Mouse (Mus musculus) c-Kit-positive CD71-positive TER-119-positive erythroid progenitor cells, embryonic 14.5 days (primary cell): ENCODE data around the gene Tfcp2l1.

ENCODE experiments used
- DNase-seq: peaks from one replicate; pipeline ENCODE4 v3.0.0-alpha.2; 2013; ENCODE audit warnings: low spot score

Tfcp2l1 gene

DNA sequence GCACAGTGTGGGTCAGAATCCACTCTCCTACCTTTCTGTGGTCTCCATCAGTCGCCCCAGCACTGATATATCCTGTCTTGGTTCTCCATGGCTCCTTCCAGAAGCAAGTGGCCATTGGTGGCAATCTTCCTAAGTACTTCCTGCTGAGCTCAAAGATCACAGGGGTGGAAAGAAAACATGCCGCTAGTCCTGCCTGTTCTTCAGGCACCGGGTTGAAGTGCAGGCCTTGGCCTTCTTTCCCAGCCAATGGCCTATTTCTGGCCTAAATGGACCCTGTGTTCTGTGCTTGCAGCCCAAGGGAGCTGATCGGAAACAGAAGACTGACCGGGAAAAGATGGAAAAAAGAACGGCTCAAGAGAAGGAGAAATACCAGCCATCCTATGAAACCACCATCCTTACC lies 31.0 kb downstream of the Tfcp2l1 start:
- DNase-seq, result no peak

DNA sequence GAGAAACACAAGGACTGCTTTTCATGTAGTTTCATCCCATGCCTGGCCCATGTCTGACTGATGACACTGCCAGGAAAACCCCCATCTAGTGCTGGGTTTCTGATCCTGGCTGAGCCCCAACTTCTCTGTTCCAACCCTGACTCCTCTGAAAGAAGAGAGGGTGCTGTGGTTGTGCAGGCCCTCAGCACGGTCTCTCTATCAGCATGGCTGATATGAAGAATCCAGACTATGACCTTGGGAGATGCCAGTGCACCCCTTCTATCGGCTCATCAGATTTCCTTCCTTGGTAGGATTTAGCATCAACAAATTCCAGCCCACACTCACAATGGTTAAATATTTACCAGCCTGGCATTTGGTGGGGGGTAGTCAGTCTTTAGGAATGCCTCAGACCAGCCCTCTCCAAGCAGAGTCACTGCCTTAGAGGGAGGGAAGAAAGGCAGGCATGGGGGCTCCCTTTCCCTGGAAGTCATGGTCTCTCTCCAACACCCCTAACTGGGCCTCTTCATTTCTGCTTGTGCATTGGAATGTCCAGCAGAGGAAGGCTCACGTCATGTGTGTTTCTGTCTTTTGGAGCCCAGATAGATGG lies 33.2 kb downstream of the Tfcp2l1 start:
- no peak for DNase-seq

DNA sequence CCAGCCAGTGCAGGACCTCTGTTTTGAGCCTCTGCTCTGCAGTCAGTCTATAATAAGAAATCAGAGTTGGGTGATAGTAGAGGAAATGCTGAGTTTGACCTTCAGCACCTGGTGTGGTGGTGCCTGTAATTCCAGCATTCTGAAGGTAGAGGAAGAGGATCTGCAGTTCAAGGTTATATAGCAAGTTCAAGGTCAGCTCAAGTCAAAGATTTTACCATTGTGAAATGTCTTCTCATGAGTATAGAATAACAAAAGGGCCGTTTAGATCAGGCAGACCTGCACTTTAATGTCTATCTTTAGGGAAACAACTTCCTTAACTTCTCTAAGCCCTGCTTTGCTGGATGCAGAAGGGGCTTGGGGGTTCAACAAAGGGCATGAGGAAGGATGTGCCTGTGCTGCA lies 35.3 kb downstream of the Tfcp2l1 start:
- DNase-seq, result no peak

DNA sequence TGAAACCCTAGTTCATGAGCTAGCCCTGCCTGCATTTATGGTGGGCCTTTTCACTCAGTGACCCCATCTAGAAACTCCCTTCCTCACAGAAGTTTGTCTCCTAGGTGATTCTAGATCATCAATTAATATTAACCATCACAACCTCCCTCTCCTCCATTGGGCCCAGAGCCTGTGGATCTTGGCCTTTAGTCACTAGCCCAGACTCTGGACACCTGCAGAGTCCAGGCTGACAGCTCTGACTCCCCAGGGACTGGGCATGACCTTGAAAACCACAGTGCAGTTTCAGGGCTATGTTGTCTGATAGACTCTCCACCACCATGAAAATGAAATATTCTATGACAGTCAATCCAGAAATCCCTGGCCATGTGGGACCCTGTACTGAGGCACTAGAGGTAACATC lies 39.8 kb downstream of the Tfcp2l1 start:
- DNase-seq, result no peak

DNA sequence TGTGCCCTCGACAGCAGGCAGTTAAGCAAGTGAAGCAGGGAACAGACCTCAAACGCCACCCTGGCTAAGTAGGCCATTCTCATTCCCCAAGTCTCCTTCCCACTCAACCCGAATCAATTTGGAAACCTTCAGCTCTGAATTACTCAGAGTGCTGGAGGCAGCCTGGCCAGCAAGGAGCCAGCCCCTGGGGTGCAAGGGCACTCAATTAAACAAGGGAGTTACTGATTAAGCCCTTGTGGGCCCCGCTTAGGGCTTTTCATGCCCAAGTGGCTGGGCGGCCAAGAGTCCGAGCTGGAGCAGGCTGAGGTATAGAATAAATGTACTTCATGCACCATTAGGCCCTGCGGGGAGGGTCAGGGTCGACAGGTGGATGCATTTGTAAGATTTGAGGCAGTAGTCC lies 44.5 kb downstream of the Tfcp2l1 start:
- DNase-seq, result no peak

DNA sequence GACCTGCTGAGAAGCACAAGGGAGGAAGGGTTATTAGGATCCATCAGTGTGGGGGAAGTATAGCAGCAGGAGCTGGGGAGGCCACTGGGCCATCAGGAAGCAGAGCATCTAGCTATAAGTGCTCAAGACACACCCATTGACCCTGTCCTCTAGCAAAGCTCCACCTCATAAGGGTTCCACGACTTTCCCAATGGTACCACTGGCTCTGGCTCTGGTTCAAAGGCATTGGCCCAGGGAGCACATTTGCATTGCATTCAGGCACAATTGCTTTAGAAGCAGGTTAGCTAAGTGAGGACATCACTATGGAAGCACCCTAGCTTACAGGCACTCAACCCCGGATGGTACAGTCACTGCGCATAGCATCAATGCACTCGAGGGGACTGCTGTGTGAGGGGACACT lies 46.4 kb downstream of the Tfcp2l1 start:
- no peak for DNase-seq

DNA sequence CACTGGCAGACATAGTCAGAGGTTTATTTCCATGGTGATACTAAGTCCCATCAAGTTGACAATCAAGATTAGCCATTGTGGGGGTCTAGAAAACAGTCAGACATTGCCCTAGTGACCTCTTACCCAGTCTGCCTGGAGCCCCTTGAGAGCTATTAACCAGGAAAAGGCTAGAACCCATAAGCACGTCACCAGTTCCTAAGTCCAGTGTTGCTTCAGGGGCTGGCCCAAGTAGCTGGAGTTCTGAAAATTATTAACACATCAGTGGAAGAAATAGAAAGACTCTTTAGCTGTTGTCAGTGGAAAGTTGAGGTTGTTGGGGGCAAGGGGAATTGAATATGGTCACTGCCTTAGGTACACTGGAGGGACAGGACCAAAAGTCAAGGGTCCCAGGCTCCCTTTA lies 54.2 kb downstream of the Tfcp2l1 start:
- DNase-seq, result no peak

DNA sequence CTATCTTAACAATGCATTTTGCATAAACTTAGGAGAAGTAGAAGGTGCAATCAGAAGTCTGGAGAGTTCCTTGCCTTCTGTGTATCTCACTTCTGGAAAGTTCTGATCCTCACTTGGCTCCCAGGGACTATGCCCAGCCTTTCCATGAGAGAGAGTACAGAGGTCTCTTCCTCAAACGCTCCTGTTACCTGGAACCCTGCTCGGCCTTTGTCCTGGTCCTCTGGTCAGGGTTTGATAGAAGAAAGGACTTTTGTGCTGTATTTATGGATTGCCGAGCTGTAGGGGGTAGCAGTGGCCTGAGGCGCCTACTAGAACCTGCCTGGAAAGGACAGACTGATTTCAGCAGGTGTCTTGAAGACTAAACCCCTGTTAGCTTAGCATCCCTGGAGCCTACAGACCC lies 55.9 kb downstream of the Tfcp2l1 start:
- DNase-seq, result no peak

DNA sequence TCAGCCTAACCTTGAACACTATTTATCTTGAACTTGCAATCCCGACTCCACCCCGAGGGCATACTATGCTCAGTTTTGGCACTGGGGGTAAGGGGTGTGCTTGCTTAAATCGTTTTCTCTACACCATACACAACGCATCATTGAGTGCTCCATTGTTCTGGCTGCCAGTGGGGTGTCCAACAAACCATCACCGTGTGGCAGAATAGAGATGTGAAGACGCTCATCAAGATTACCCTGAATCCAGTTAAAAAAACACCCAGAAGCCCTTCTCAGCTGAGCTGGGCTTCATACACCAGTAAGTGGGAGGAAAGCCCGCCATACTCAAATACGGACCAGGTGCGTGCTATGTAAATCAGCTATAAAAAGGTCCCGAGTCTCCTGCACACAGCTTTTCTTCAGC lies 60.0 kb downstream of the Tfcp2l1 start:
- DNase-seq, result no peak

DNA sequence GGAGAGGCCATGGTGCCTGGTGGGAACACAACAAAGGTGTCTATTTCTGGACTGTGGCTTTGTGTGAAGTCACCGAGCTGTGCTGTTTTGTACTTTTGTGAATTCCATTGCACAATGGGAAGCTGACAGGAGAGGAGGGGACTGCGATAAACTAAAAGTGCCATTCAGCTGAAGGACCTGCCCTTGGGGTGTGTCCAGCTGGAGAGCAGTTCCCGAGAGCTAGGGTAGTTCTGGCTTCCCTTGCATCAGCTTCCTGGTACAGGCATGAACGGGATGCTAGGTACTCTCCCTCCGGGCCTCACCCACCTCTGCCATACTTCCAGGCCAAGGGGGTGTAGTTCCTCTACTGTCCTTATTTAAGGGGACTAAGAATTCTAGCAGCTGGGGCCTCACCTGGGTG lies 62.1 kb downstream of the Tfcp2l1 start:
- DNase-seq, result no peak

DNA sequence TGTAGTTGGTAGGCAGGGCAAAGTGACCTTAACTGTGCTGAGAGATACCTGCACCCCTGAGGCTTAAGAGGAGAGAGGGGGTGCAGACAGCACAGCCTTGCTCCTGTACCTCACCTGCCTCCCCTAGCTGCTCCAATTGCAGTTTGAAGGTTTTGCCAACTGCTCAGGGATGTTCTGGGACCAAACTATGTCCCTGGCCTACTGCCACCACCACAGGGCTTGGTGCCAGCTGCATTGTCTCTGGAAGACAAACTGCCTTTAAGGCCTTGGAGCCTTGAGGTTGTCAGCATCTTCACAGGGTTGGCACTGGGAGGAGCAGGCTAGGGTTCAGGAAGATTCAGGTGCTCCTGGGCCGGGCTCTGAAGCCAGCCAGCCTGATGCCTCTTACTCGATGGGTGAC lies 66.7 kb downstream of the Tfcp2l1 start:
- no peak for DNase-seq

DNA sequence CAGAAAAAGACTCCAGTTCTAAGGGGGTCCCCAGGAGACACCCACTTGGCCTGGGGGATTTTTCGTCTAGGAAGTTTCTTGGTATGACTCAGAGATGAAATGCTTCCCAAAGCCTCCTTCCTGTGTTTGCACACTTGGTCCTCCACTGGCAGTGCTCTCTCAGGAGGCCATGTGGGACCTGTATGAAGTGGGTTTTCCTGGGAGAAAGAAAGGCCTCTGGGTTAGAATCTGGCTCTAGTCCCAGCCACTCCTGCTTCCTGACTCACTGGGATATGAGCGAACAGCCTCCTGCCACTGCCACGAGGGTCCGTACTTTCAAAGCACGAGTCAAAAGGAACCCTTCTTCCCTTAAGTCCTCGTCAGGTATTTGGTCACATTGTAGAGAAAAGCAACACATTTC lies 70.2 kb downstream of the Tfcp2l1 start:
- DNase-seq, result no peak

DNA sequence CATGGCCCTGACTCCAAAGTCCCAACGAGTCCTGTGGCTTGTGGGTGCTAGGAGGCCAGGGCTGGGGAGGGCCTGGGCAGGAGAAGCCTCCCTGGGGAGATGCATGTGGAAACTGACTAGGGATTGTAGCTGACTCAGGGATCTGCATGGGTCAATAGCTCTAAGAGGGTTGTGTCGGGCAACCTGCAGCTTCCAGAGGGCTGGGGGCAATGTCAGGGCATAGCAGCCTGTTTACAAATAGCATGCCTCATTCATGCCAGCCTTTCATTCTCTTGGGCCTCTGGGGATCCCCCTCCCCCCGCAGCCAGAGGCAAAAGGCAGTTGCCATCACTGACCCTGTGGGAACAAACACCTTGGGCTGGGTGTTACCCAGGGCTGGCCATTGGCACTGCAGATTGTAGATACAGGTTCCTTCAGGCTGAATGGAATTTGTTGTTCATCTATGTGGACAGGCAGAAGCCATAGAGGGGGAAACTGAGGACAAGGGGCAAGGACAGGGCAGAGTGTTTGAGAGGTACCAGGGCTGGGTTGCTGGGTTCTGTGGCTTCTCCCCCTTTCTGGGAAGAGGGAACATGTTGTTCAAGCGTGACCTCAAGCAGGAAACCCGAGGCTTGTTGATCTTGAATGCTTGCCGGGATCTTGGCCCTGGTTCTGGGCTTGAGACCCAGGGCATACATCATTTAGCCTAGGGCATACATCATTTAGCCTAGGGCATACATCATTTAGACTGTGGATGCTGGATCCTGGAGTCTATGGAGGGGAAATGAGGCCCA lies 71.6 kb downstream of the Tfcp2l1 start:
- DNase-seq, result no peak

DNA sequence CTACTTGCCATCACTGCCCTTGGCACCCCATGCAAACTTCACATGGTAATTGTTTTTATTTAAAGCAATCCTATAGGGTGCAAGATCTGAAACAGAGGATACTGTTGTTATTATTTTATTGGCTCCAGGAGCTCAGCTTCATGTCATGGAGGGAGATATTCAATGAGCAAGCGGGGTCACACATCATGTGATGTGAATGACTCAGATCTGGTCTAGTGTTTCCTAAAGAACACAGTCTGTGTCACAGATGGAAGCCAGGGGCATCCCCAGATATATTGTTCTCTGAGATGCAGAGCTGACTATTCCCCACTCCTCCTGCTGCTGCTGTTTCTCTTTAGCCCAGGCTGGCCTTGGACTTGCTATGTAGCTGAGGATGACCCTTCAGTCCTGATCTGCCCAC lies 72.2 kb downstream of the Tfcp2l1 start:
- no peak for DNase-seq

DNA sequence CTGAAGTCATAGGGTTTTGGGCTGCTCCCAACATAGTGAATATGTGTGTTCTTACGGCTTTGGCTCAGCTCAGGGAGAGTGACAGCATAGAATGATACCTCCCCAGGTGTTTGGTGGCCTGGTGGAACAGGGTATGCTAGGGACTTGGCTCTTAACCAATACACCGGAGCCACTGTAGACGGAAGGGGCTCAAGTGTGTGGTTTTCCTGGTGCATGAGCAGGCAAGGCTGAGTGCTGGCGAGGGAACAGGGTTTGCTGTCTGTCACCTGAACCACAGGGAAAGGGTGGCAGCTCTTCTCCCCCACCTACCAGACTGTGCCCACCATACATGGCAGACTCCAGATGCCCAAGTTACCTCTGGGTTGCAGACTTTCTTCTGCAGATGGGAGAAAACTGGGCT lies 83.9 kb downstream of the Tfcp2l1 start:
- DNase-seq, result no peak

DNA sequence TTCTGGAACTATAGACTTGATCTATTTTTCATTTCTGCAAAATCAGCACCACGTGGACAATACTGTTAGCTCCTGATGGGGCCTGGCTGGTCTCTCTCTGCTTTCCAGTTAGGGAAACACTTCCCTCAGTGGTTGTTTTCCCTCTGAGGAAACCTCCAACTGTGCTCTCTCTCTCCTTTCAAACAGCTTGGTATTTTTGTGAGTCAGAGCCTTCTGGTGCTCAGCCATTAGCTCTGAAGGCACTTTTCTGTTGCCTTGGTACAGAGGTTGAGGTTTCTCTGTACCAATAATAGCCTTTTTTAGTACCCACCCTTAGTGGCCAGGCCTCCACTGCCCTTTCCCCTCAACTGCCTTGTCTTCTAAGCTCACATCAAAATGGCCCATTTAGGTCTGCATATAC lies 88.5 kb downstream of the Tfcp2l1 start:
- no peak for DNase-seq

DNA sequence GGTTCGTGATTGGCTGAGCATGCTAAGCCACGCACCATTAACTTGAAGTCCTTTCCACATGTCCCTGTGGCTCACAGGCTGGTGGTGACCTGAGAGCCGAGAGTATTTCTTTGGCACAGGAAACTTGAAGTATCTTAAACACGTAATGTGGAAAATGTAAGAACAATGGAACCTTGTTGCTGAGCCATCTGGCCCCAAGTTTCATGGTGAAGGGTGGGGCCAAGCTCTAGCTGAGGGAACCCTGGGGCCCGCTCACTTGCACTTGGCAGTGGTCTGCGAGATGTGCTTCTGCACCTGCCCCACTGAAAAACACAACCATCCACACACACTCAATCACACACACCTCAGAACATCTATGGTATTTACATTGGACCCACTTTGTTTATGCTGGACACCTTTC lies 90.3 kb downstream of the Tfcp2l1 start:
- no peak for DNase-seq

DNA sequence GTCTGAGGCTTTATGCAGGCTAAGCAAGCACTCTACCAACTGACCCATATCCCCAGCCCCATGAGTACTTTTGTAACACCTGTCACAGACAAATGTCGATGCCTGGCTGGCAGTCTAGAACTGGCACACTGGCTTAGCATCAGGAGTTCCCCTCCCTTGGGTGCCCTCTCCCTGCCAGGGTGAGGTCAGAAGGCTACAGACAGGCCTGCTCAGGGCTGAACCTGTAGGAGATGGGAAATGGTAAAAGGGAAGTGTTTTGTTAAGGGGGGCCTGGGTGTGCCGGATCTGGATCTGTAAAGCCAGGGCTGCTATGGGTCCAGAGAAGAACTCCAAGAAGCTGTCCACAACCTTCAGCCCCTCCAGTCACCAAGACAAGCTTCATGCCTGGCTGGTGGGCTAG lies 92.0 kb downstream of the Tfcp2l1 start:
- DNase-seq, result no peak

DNA sequence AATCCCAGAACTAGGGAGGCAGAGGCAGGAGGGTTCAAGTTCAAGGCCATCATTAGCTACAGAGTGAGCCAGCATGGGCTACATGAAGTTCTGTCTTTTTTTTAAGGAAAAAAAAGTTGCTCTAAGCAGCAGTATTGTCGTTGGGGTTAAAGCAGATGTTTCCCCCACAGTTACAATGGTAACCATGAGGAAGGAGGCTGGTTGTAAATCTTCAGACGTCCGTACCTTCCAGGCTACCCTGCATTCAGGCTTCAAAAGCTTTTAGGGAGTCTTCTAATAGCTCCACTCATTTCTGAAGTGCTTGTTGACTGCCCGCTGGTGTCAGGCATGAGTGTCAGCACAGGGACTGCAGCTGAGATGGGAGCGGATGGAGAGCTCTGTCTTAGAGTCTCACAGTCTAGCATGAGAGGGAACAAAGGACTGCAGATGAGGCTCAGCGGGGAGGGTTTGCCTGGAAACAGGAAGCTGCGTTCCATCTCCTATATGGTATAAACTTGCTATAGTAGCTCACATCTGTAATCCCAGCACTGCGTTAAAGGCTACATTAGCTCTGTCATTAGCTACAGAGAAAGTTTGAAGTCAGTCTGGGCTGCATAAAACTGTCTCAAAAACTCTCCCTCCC lies 92.8 kb downstream of the Tfcp2l1 start:
- no peak for DNase-seq

DNA sequence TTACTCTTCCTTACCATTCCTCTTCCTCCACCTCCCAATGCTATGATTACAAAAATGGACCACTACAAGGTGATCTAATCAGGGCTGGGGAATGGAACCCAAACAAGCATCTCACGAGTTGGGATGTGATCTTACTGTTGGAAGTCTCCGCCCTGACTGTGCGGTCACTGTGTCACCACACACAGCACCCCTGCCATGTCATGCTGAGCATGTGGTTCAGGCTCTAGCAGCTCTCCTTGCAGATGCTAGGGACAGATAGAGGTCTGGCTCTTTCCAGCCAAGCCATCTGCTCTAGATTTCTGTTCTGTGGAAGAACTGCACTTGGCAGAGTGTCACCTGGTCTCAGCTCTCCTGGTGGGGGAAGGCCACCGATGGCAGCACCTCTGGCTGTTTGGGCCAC lies 99.3 kb downstream of the Tfcp2l1 start:
- no peak for DNase-seq

DNA sequence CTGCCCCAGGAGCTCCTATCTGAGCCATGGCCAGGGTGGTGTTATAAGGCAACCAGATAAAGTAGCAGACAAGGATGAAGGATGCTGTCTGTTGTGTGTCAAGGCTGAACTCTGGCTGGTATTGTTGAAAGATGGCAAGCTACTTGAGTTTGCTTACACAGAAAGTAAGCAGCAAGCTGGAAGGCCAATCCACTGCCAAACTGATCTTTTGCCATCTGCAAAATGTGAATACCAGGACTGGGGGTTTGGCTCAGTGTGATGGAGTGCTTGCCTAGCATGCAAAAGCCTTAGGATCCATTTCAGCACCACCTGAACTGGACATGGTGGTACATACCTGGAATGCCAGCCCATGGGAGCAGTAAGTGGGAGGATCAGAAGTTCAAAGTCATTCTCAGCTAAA lies 101.1 kb downstream of the Tfcp2l1 start:
- DNase-seq, result no peak
